Mouse (Mus musculus): ENCODE results near the gene Mapk11. TPM values are rescaled to one million over a fixed set of nuclear protein-coding genes. Genes with fewer than 3 reads are reported as not detected.
A peak's percentile ranks its signal among the peaks of the same experiment; 100 is the strongest.

Gene Mapk11
- total RNA-seq (2021) = 10 to 100 TPM; 18.4 to 25.3 TPM
- long read RNA-seq, transcript Mapk11-201 (12 exons, 2,461 nt) = major isoform, 7 of 24 reads
- long read RNA-seq, partial matches to known transcripts = 1 of 24 reads
- long read RNA-seq, other reads (novel, unspliced or antisense) = 15 of 24 reads

- DNase-seq (ENCODE audit: low spot score in 2 of 2) = peak; percentile 31 to 52
Observed at GRCm38 (mm10) chr15:89149271-89150040, at the start of gene Mapk11. Gene Mapk11, minus strand, starts transcription at chr15:89149628.

GRCm38 (mm10) chr15:89197056-89197455, 47.6 kb upstream of the Mapk11 start:
- no peak for DNase-seq (ENCODE audit: low spot score in 2 of 2)

- peak; percentile 96 to 98 for DNase-seq (ENCODE audit: low spot score in 2 of 2)
Observed at GRCm38 (mm10) chr15:89196313-89196706, 46.9 kb upstream of the Mapk11 start, which contains the start of gene Dennd6b. Gene Dennd6b, minus strand, starts transcription at chr15:89196496.

GRCm38 (mm10) chr15:89195690-89196312, 46.4 kb upstream of the Mapk11 start:
- DNase-seq (ENCODE audit: low spot score in 2 of 2) = peak; percentile 87 to 94

GRCm38 (mm10) chr15:89195261-89195681, 45.8 kb upstream of the Mapk11 start:
- DNase-seq (ENCODE audit: low spot score in 2 of 2) = peak in 1 of 2 experiments; percentile 40

- DNase-seq (ENCODE audit: low spot score in 2 of 2) = no peak
Observed at GRCm38 (mm10) chr15:89184937-89185227, 35.5 kb upstream of the Mapk11 start.

- DNase-seq (ENCODE audit: low spot score in 2 of 2) = peak in 1 of 2 experiments; percentile 17
Observed at GRCm38 (mm10) chr15:89184141-89184936, 34.9 kb upstream of the Mapk11 start.

- DNase-seq (ENCODE audit: low spot score in 2 of 2) = no peak
Observed at GRCm38 (mm10) chr15:89182842-89183241, 33.4 kb upstream of the Mapk11 start.

GRCm38 (mm10) chr15:89182328-89182741, 32.9 kb upstream of the Mapk11 start:
- peak in 1 of 2 experiments; percentile 55 for DNase-seq (ENCODE audit: low spot score in 2 of 2)

GRCm38 (mm10) chr15:89181561-89182270, 32.3 kb upstream of the Mapk11 start:
- DNase-seq (ENCODE audit: low spot score in 2 of 2) = no peak

- DNase-seq (ENCODE audit: low spot score in 2 of 2) = peak; percentile 78 to 83
Observed at GRCm38 (mm10) chr15:89180571-89181229, 31.3 kb upstream of the Mapk11 start, which contains the start of gene Plxnb2. Gene Plxnb2, minus strand, starts transcription at chr15:89180788.

GRCm38 (mm10) chr15:89180081-89180541, 30.7 kb upstream of the Mapk11 start:
- peak in 1 of 2 experiments; percentile 51 for DNase-seq (ENCODE audit: low spot score in 2 of 2)

GRCm38 (mm10) chr15:89179630-89179964, 30.2 kb upstream of the Mapk11 start:
- no peak for DNase-seq (ENCODE audit: low spot score in 2 of 2)

GRCm38 (mm10) chr15:89178954-89179629, 29.7 kb upstream of the Mapk11 start:
- peak; percentile 56 to 58 for DNase-seq (ENCODE audit: low spot score in 2 of 2)

- no peak for DNase-seq (ENCODE audit: low spot score in 2 of 2)
Observed at GRCm38 (mm10) chr15:89178260-89178860, 28.9 kb upstream of the Mapk11 start.

- no peak for DNase-seq (ENCODE audit: low spot score in 2 of 2)
Observed at GRCm38 (mm10) chr15:89177576-89178259, 28.3 kb upstream of the Mapk11 start.

GRCm38 (mm10) chr15:89177121-89177520, 27.7 kb upstream of the Mapk11 start:
- peak; percentile 73 to 81 for DNase-seq (ENCODE audit: low spot score in 2 of 2)

- DNase-seq (ENCODE audit: low spot score in 2 of 2) = no peak
Observed at GRCm38 (mm10) chr15:89175411-89176155, 26.2 kb upstream of the Mapk11 start.
